1 mouse cellular context compared by ENCODE assay signal in genomic region chr7:102103555-102103954, GRCm38 (mm10).
TF ChIP-seq lines count a peak whose summit lies in the region.

No protein-coding gene starts in this region.

TF ChIP-seq in MEL, 35 proteins besides CTCF, POLR2A, EP300 and RAD21:
- TF ChIP-seq GABPA (IDR thresholded peaks at IDR 0.05; ENCODE audit: low read depth, low read length) (no peak), TBP (IDR thresholded peaks at IDR 0.05; ENCODE audit: low read depth, low read length) (no peak), HCFC1 (IDR thresholded peaks at IDR 0.05; ENCODE audit: low read depth, low read length) (no peak), MAX (IDR thresholded peaks at IDR 0.05; ENCODE audit: low read length) (no peak), POLR2AphosphoS2 (IDR thresholded peaks at IDR 0.05; ENCODE audit: low read length) (no peak), SMC3 (IDR thresholded peaks at IDR 0.05; ENCODE audit: low read depth, low read length) (no peak), ZNF384 (IDR thresholded peaks at IDR 0.05; ENCODE audit: low read depth, low read length) (no peak), CHD1 (IDR thresholded peaks at IDR 0.05; ENCODE audit: low read depth, low read length) (no peak), TAL1 (IDR thresholded peaks at IDR 0.05; ENCODE audit: low read length) (0 out of 2 replicates have a peak, but pooled peaks have one; percentile 20), ETS1 (IDR thresholded peaks at IDR 0.05; ENCODE audit: low read depth, low read length) (peak; percentile 6; the same call in 1 of the 2 replicates), GATA1 (IDR thresholded peaks at IDR 0.05; ENCODE audit: low read depth, low read length) (peak; percentile 63), USF1 (IDR thresholded peaks at IDR 0.05; ENCODE audit: low read depth, low read length) (peak; percentile 22; the same call in 1 of the 2 replicates), ZKSCAN1 (IDR thresholded peaks at IDR 0.05; ENCODE audit: low read depth, low read length) (no peak), NRF1 (IDR thresholded peaks at IDR 0.05; ENCODE audit: insufficient read depth, low read depth, low read length, poor library complexity, severe bottlenecking) (no peak), BHLHE40 (IDR thresholded peaks at IDR 0.05; ENCODE audit: borderline replicate concordance, low read depth, low read length) (no peak), CHD2 (IDR thresholded peaks at IDR 0.05; ENCODE audit: low read length) (no peak), SIN3A (IDR thresholded peaks at IDR 0.05; ENCODE audit: low read length) (no peak), KAT2A (conservative IDR thresholded peaks at IDR 0.05; ENCODE audit: low read depth, low read length) (no peak), TCF12 (IDR thresholded peaks at IDR 0.05; ENCODE audit: low read depth, low read length) (peak; percentile 69; the same call in 1 of the 2 replicates), MYC (IDR thresholded peaks at IDR 0.05; ENCODE audit: low read depth, low read length) (no peak), USF2 (IDR thresholded peaks at IDR 0.05; ENCODE audit: borderline replicate concordance in 1 of 2, insufficient read depth in 1 of 2, low read depth in 1 of 2, low read length in 2 of 2) (no peak)
